Mouse (Mus musculus): ENCODE data around the gene Ret. TPM values are rescaled to one million over a fixed set of nuclear protein-coding genes. Genes with fewer than 3 reads are reported as not detected.

The Ret gene
- polyA plus RNA-seq (2015; fragmentation: Nextera tagmentation; extraction: Ambion mirVana): 0.23 and 0.26 TPM in 2 replicates

DNA sequence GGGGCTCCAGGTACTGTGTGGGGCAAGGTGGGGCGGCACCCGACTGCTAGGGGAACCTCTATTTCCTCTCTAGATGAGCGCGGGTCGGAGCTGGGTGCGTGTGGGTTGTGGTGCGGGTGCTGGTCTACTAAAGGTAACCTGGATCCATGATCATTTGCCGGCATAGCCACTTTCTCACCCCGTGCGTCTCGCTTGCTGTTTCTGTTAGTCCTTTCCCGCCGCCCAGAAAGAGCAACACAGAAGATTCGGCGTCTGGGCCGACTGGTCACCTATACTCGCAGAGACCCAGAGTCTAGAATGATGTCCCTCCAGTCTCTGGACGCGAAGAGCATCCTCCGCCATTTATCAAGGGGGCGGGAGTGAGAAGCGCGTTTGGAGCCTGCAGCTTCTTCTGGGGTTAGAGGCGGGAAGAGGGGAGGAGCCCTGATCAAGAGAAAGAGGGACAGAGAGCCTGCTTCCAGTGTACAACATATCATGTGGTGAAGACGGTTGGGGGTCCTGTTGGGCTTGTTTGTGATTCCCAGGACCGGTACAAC is at the start of gene Ret:
Ret (minus strand) TSS at position 279 of the 536 bp plus-strand sequence.
- no peak for DNase-seq (ENCODE audit: low spot score)

DNA sequence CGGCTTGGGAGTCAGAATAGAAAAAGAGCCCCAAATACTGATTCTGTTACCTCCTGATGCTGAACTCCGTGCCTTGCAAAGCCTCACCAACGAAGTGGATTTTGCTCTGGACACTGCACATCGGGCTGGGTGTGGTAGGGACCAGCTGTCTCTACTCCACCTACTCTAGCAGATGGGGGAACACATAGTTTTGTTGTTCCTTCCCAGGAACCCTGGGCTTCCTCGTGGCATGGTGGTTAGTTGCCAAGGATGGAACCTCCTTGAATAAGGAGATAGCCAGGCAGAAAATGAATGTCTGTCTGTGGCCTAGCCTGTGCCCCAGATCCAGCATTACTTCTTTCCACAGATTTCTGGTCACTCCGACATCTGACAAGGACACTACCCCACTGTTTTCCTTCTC is 49.6 kb upstream of the Ret start:
- DNase-seq (ENCODE audit: low spot score): no peak

DNA sequence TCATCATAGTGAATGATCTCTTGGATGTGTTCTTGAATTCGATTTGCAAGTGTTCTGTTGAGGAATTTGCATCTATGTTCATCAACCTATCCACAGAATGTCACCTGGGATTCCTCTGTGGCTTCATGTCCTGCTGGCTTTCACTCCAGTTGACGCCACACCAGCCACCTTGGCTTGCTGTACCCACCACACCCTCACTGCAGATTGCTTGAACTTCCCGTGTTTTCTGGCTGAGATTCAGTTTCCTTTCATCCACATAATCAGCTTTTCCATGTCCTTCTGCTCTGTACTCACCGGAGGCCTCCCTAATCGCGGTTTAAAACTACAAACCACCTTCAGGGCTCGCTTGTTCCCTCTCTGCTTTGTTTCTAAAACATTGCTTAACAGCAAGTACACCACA is 46.6 kb upstream of the Ret start:
- DNase-seq (ENCODE audit: low spot score): no peak

DNA sequence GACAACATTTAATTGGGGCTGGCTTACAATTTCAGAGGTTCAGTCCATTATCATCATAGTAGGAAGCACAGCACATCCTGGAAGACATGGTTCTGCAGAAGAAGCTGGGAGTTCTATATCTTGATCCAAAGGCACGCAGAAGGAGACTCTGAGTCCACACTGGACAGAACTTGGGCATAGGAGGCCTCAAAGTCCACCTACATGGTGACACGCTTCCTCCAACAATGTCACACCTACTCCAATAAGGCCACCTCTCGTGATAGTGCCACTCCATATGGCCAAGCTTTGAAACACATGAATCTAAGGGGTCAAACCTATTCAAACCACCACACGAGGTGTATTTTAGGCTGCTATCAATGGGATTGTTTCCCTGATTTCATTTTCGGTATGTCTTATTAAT is 45.4 kb upstream of the Ret start:
- no peak for DNase-seq (ENCODE audit: low spot score)

DNA sequence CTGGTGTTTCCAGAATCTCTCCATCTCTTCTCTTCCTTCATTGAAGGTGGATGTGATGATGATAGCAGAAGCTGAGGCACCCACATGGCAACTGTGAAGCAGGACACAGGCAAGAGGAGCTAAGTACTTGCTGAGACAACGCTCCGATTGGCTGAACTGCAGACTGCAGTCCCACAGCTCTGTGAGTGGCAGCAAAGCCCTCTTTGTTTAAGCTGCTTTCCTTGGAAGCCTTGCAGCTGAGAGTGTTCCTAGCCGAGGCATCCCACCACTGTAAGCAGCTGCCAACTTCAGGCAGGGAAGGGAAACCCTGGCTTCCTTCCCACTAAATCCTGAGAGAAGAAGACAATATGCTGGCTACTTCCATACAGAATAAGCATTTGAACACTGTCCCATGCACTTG is 28.6 kb upstream of the Ret start:
- no peak for DNase-seq (ENCODE audit: low spot score)

DNA sequence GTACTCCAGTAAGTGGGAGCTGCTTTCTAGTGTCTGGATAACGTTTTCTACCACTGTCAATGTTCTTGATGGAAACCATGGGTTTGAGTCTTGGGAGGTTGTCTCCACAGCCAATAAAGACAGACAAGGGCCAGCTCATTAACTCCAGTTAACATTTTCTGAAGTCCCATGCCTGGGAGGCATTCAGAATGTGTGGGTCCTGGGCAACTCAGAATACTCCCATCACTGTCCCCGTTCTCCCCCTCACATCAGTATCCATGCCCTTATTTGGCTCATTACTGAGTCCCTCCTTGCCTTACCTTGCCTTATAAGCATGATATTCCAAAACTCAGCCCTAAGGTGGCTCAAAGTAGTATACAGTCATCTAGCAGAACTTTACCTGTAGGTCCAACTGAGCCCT is 25.0 kb upstream of the Ret start:
- DNase-seq (ENCODE audit: low spot score): no peak

DNA sequence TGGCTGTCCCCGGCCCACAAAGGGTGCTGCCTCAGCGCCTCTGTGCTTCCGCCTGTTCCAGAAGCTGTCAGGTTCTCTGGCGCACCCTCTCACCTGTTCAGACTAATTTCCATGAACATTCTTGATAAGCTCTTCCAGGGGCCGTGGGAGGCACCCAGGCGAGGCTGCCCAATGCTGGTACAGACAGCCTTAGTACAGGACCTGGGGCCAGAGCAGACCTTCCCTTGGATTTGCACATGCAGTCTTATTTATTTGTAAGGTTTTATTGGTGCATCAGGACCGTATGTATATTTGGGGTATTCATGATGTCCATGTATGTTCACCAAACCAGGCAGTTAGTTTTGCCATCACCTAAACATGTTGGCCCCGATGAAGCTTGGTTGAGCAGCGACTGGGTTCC is 18.2 kb upstream of the Ret start:
- no peak for DNase-seq (ENCODE audit: low spot score)

DNA sequence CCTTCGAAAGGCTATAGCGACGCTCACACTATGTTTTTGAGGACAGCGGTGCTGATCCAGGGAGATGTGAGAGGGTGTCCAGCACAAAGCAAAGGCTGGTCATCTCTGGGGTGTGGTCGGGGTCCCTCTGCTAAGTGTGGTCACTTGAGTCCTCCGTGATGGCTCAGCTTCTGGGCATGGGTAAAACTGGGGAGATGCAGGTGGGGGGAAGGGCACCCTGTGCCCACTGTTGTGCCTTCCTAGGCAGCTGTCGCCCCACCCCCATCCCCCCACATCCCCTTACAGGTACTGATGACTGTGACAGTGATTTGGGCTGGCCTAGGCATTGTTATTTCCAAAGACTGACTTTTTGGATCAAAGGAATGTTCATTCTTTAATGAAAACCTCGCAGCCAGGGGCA is 10.8 kb upstream of the Ret start:
- no peak for DNase-seq (ENCODE audit: low spot score)

DNA sequence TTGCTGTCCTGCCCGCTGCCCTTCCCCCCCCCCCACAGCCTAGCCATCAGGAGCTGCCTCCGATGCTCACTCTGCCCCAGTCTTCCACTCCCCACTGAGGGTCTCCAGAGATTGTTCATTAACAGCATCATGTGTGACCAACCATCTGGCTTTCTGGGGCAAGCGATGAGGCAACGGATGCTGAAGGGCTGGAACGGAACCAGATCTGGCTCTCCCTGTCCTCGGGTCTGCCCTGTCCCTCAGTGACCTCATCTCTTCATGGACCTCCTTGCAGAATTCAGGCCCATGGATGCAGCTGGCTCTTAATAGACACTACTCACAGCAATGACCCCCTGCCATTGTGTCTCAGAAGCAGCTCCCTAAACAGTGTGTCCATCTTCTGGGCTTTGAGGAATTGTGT is 8.9 kb upstream of the Ret start:
- DNase-seq (ENCODE audit: low spot score): no peak

DNA sequence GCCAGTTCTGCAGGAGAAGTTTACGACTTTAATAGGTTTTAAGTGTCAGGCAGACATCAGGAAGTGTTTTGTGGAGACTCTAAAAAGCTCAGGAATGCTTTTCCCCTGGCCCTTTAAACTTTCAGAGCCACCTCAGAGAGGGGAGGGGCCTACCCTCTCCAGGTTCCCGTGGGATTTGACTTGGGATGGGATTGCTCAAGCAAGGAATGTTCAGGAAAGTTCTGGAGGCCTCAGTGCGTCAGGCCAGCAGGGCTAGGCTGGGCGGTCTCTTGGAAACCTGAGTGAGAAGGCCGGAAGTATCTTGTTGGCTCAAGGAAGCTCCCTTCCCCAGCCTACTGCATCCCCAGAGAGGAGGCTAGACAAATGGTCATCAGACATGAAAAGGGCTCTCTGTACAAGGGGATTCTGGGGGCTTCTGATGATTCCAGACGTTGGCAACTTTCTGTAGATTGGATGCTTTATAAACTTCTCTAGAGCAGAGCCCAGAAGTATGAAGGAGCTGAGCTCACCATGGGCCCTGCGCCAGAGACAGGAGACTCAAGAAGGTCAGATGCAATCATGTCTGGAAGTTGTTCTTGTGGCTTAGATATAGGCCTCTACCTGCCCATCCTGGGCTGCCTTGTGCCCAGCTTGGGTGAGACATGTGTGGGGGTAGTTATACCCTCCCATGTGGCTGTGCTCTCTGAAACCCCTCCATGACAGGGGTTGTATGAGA is 7.8 kb upstream of the Ret start:
- no peak for DNase-seq (ENCODE audit: low spot score)

DNA sequence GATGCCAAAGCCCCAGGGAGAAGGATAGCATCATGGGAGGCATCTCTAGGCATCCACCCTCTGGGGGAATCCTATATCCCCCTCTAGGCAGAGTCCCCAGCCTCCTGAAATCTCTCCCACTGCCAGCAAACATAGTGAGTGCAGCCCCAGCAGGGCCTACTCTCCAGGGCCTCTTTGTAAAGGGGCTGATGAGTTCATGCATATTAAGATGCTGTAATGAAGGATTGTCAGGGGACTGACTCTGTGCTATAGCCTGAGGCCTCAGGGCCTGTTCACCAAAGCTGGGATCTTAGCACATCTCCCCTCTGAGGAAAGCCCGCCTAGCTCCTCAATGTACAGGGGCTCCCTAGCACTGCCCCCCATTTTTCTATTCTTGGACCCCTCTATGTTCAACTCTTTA is 6.6 kb upstream of the Ret start:
- DNase-seq (ENCODE audit: low spot score): no peak

DNA sequence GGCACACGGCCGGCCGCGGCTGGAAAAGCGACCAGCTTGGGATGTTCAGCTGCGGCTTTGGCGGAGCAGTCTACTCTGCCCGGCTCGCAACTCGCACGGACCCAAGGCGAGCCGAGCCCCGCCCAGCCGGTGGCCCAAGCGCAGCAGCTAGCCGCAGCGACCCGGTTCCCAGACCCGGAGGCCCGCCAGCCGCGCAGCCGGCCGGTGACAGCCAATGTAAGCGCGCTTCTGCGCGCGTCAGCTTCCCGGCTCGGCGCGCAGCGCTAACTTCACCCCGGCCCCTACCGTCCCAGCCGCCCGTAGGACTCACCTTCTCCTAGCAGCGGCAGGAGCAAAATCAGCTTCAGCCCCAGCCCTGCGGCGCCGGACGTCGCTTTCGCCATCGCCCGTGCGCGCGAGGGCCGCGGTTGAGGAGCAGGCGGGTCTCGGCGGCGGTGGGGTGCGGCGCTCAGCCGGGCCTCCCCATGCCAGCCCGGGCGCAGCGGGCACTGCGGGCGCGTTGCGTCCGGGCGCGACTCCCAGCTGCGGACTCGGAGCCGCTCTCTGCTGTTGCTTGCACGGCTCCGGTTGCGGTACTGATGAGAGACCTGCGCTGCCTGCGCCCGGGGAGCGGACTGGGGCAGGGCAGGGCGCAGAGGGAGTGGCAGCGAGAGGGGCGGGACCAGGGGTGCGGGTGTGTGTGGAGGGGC is 623 bp downstream of the Ret start:
- no peak for DNase-seq (ENCODE audit: low spot score)

DNA sequence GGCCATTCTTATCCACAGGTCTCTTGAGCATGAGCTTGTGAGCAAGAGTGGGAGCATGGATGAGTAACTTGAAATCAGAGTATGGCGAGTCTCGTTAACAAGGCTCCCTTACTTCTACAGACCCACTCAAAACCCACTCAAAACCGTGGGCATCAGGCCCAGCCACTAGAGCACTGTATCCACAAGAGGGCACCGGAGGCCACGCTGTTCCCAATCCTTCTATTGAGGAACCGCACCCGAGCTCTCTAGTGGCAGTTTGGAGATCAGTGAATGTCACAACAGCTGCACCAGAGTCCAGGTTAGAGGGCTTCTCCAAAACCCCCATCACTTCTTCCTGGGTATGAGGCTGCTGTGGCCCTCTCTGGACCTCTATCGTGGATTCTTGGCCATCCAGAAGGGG is 2.4 kb downstream of the Ret start:
- DNase-seq (ENCODE audit: low spot score): no peak

DNA sequence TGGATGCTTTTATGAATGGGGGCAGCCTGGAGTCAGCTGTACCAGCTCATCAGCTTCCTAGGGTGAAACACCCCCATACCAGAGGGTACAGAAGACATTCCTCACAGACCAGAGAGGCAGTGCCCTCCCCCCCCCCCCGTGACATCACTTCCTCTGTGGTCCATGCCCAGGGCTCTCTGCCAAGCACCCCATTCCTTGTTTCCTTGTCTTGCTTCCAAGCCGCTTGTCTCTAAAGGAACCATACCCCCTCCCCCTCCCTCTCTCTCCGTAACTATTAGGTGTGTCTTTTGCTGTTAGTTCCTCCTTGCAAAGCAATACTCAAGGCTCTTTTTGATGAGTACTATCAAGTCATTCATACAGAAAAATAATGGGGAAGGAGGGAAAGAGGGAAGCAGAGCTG is 4.6 kb downstream of the Ret start:
- no peak for DNase-seq (ENCODE audit: low spot score)

DNA sequence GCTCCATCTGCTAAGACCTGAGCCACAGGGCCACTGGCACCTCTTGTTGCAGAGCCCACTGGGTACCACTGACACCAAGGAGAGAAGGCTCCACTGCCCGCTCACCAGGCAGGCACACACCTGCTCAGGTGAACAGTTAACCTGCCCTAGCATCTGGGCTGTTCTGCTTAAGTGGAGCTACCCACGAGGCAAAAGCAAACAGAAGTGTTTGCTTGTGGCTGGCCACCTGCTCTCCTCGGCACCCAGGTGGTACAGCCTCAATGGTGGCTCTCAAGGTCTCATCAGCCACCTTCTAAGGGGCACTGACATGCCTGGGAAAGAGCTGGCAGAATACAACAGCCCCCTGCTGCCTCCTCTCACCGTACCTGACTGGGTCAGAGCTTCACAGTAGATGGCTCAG is 5.3 kb downstream of the Ret start:
- no peak for DNase-seq (ENCODE audit: low spot score)

DNA sequence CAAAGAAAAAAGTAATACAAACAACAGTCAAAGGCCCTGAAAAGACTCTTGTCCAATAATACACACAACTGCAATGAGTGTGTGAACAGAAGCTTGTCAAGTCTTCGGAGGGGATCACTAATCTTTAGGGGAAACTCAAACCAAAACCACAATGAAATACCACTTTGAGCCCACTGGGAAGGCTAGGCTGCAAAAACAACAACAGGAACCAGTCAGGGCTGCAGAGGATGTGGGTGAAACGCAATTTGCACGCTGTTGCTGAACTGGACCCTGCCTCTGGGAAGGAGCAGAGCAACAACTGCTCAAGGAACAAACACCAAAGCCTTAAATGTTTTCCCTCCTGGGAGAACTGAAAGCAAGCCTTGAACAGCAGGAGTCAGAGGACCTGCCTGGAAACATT is 7.8 kb downstream of the Ret start:
- DNase-seq (ENCODE audit: low spot score): no peak

DNA sequence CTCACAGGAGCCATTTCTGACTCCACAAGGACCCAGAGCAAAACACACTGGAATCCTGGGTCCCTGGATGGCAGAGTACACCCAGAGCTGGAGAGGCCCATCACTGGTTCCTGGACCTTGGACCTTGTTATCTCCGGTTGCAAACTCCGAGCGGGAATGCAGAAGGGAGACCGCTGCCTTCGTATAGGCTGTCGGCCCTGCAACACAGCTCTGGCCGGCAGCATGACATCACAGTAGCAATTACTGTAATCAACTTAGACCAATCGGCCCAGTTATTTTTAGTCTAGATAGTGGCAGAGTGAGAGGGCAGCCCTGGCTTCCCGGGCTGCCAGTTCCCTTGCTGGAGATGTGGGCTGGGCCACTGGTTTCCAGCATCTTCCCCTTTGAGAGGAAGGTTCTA is 8.9 kb downstream of the Ret start:
- no peak for DNase-seq (ENCODE audit: low spot score)

DNA sequence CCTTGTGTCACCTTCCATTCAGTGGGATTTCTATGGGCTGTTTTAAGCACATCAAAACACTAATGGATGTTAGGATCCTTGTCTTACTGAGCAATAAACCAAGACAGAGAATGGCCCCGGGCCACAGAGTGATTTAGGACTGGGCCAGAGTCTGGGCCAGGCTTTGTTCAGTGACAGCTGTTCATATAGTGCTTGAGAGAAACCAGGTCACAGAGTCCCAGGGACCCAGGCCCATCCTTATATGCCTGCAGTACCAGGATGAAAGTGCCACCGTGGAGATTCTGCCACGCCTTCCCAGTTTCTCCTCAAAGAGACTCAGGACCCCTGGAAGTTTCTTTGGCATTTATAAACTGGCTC is 10.3 kb downstream of the Ret start:
- DNase-seq (ENCODE audit: low spot score): no peak

DNA sequence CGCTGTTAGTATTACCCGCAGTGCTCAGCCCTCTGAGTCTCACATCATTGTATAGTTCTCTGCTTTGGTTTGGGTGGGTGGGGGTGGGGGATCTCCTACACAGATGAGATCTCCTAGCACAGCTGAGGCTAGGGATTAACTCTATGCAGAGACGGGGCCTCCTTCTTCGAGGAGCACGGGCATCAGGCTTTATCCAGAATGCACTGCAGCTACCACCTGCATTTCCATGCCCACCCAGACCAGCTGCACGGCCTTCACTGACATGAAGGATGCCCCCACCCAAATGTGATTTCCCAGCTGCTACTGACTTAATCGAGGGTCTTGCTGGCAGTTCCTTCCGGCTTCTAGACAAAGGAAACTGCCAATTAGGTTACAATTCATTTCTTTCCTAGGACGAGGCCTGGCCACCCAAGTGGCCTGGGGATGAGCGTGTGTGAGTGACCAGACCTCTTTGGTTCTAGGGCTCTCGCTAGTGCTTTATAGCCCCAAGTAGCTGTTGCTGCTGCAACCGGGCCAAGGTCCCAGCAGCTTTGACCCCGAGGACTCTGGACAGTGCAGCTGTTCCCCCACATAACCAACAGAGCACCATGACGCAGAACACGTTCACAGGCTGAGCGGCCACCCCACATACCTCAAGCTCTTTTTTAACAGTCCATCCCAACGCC is 10.8 kb downstream of the Ret start:
- no peak for DNase-seq (ENCODE audit: low spot score)

DNA sequence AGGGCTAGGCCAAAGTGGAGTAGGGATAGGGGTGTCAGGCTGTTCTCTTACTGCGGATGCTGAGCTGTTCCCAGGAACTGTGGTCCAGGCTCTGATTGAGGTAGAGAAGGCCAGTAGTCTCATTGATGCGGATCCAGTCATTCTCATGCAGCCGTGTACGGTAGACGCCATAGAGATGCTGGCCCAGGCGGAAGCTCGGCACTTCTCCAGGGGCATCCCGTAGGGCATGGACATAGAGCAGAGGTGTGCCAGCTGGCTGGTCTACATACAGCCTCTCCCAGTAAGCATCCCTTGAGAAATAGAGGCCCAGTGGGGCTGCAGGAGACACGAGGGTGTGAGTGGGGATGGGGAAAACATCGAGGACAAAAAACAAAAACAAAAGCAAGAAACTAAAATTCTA is 13.4 kb downstream of the Ret start:
- no peak for DNase-seq (ENCODE audit: low spot score)

DNA sequence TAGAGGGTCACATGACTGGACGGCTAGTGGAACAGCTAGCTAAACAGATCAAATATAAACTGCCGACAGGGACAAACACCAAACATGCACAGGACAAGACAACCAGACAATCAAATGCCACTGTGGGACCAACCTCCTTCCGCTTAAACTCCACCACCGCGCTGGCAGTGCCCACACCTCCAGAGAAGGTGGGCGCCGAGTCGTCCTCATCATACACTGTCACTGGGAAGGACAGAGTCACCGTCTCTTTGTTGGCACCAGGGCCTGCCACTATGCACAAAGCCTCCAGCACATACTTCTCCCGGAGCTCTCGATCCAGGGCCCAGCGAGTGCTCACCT is 17.5 kb downstream of the Ret start:
- DNase-seq (ENCODE audit: low spot score): no peak

DNA sequence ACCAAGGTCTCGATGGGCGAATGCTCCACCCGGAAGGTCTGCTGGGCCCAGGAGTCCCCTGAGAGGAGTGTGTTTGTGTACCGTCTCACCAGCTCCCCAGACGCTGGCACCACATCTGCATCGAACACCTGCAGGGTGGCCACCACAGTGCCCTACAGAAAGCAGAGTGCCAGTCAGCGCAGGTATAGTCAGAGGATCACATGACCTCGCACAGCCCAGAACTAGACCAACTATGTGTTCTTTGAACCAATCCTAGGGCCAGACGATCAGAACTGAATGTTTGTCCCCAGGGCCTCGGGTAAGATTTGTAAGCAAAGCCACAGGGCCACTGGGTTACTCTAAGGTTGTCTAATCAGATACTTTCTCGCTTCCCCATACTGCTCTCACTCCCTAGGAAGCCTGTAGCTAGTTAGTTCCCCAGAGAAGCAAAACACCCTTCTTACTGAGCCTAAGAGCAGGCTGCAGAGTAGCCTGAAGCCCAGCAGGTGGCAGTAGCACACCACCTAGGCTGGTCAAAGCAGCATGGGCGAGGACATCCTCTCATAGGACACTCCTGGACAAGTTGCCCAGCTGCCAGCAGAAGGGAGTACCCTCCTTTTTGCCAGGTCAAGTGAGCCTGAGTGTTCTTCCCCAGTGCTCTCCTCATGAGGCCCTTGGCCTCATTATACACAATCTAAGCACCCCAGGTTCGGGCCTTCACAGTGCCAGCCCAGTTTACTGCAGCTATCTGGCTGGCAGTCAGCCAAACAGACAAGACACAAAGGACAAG is 18.0 kb downstream of the Ret start:
- peak; percentile 70 for DNase-seq (ENCODE audit: low spot score)

Data from thymus, postnatal 0 days (tissue).